Mouse (Mus musculus) olfactory bulb, adult 2 months (tissue): ENCODE data around the gene Tgm3.

Experiments
- CTCF ChIP-seq: fragments of 200-500 bp; IDR thresholded peaks from 2 replicates; pipeline ENCODE4 v1.5.1; 2012; ENCODE audit warnings: low read depth, mild to moderate bottlenecking, low read length, moderate library complexity; ENCODE audit not compliant: insufficient read depth
- POLR2A ChIP-seq: fragments of 200-500 bp; IDR thresholded peaks from 2 replicates; pipeline ENCODE4 v1.6.1; 2012; ENCODE audit warnings: mild to moderate bottlenecking, low read depth, low read length, moderate library complexity; ENCODE audit not compliant: insufficient read depth

DNA sequence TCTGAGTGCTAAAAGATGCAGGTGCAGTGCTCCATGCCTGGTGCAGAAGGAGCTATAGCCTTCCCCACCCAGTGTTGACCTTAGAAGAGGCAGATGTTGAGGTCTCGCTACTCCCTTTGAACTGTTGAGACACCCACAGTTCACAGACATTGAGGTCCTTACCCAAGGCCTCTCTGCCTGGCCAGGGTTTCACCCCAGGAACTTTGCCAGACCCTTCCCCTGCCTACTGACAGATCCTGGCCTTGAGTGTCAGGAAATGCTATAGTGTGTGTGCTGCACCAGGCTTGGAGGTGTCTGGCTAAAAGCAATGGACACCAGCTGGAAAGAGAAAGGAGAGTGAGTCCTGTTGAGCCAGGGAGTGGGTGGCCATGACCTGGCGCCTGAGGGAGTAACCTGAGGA lies 3.0 kb downstream of the Tgm3 start:
- TF ChIP-seq CTCF, result no peak
- no peak for TF ChIP-seq POLR2A
